Mouse (Mus musculus) heart, adult 8-10 months (tissue): ENCODE measurements around the gene Pklr. TPM values are rescaled to one million over a fixed set of nuclear protein-coding genes. Genes with fewer than 3 reads are reported as not detected.

Experiments
- DNase-seq: peaks from one replicate; pipeline ENCODE4 v3.0.0; 2022; ENCODE audit warnings: low spot score
- total RNA-seq, 4 experiments: library from RNA; stranded (reverse); gene quantifications; 2 replicates each; pipeline ENCODE4 v1.2.4; 2022

The Pklr gene
- not detected for total RNA-seq

DNA sequence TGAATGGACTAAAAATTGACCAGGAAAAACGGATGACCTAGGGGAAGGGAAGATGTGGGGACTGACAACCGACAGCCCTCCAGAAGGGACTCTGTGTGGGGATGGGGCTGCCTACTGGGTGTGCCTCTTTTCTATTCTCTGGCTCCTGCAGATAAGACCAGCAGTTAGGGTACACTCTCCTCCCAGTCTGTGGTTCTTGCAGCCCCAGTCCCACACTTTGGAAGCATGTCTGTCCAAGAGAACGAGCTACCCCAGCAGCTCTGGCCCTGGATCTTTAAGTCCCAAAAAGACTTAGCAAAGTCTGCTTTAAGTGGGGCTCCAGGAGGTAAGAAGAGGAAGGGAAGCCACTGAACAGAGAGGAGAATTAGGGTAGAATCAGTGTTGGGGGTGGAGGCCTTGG is at the start of gene Pklr:
Gene Pklr, plus strand, starts transcription at position 185 of the 400 bp plus-strand sequence.
- no peak for DNase-seq

DNA sequence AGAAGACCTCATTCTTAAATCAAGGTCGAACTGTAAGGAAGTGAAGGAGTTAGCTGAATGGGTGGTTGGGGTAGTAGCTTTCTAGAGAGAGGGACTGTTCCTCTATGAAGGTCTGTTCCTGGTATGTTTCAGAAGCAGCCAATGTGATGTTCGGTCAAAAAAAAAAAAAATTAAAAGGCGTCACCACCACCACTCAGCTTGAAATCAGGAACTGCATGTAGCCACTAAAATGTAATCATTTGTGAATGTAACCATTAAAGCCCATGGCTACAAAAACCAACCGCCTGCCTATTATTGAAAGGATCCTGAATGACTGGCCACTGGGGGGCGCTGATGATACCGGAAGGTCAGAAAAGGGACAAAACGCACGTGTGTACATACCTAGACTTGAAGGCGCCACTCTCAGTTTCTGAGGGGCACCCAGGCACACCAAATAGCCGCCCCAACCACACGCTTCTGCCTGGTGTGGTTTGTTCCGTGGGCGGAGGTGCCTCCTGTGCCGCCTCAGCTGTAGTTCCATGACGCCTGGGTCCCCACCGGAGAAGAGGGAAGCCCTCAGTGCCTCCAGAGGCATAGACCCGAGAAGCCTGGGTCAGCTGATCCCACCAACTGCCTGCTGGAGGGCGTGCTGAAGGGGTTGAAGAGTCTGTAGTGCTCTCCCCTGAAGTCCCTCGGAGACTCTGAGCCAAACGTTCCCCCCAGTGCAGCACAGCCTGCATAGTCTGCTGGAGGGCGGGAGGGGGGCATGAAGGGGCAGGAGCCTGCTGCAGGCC is 48.4 kb upstream of the Pklr start:
- DNase-seq: peak; percentile 68

DNA sequence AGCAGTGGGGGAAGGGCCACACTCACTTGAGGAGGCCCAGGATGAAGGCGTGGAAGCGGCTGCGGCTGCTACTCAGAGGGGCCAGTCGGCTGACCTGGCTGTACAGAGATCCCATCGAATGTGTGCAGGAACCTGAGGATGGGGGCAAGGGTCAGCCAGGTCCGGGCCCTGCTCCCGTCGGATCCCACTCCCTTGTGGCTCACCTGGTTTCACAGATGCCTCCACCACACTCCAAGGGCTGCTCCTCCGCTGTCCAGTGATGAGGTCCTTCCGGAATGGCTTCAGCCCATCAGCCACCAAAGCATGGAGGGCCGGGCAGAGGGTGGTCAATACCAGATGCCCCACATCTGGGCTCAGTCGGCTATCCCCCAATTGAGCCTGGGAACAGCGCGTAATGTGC is 47.0 kb upstream of the Pklr start:
- DNase-seq: no peak

DNA sequence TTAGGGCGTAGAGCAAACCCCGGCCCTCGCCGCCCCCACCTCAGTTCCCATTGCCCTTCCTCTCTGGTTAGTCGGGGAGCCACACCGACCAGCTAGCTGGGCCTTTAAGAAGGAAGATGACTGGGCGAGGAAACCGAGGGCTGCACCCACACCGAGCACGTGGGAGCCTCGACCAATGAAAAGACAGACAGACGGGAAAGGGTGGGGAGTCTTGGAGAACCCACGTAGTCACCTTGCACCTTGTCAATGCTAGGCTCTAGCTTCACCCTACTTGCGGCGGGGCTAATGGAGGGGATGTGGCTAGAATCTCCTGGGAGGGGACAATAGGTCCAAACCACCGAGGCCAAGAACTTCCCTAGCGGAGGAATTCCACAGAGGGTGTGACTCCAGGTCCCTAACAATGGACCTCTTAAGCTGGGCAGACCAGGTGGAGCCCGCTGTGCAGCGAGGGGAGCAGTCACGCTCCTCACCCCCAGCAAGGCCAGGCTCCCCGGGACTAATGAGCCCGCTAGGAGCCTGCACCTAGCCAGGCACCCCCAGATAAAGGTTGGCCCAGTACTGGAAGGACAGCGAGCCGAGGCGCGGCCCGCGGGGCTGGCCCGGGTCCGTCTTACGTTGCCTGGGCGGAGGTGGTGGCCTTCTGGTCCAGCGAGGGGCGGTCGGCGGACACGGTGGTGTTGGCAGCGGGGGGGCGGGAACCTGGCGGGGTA is 45.9 kb upstream of the Pklr start:
- DNase-seq: peak; percentile 94

DNA sequence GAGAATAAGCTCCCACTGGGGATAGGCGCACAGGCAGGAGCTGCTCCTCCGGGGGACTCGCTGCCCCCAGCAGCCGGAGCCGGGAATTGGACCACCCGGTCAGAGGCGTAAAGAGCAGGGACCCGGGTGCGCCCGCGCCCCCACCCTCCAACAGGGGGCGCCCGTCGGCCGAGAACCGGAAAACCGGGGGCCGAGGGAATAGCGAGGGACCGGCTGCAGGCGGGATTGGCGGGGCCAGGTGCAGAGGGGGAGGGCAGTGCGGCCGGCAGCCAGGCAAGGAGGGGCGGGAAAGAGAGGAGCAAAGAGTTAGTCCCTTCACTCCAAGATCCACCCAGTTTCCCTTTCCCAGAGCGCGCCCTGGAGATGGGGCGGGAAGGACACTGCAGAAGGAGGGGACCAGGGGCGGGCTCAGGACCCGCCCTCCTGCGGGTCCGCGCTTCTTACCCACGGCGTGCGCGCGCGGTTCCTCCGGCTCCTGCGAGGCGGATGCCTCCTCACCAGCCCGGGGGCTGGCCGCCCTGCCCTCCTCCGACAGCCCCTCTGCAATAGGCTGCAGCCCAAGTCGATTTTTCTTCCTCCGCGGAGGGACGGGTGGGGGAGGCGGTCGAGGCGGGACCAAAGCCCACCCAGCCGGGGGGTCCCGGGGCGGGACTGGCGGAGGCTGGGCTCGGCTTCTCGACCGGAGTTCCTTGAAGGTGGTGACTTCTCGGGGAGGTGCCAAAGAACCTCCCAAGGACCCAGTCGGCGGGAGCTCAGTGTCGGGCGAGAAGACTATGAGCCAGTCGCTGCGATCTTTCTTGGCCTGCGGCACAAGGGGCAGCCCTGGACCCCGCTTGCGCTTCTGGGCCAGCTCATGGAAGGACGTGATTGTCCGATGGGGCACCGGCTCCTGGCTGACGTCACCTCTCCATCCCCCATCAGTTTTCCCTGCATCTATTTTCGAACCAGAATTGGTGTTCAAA is 45.0 kb upstream of the Pklr start:
- DNase-seq: peak; percentile 81

DNA sequence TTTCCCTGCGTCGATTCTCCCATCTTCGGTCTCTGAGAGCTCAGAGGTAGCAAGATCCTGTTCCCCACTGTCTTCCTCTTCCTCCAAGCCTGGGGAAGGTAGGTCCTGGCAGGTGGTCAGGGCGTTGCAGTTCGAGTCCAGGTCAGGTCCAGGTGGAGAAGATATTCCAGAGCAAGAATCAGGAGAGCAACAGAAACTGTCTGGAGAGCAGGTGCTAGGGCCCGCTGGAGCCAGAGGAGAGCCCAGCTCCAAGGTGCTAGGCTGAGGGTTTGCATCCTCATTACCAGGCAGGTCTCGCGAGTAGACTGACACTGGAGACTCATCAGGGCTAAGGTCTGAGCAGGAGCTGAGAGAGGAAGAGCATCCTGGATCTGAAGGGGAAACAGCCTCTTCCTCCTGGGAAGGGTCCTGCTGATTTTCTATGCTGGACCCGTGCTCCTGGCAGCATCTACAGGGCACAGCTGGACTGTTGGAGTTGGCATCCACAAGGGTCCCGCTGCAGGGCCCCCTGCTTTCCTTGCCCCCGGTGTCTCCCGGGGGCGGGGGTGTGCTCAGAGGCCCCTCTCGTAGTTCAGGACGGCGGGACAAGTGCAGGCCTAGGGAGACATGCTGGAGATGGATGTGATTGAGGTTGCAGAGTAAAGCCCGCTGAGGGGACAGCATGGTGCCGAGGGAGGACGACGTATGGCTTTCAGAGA is 44.0 kb upstream of the Pklr start:
- DNase-seq: no peak

DNA sequence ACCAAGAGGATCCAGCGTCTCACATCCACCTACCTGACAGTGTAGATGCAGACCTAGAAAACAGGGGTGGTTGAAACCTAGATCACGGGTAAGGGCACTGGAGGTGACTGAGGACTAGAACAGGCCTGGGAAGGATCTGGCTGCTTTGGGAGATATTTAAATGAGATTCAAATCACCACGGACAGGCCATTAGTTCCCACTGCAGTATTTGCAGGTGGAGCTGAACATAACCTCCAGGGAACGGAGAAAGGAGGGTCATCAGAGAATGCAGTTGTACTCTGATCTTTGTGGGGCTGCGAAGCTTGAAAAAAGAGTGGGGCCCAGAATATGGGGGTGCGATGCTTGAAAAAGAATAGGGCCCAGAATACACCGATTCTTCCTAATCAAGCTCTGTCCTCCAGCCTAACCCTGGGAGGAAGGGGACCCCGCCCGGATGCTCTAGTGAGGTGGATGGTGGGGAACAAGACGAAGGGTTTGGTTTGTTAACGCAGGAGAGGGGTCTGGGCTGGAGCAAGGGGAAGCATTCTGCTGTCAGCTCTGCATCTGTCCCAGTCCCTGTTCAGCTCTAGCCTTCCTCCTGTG is 43.3 kb upstream of the Pklr start:
- no peak for DNase-seq

DNA sequence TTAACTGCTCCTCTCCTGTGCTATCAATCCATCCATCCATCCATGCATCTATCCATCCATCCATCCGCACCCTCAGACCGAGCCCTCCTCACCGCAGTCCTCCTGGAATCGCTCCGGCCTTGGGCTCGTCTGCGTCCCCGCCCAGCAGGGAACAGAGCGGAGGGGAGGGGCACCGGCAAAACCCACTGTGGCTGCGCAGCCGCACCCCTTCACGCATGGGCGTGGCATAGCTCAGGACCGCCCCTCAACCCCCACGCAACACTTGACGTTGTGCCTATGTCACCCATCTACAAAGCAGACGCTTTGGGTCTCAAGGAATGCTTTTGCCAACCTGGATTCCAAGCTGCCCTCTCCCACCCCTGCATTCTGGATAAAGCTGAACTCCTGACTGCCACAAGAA is 42.8 kb upstream of the Pklr start, which contains the start of gene Rusc1:
Gene Rusc1, minus strand, starts transcription at position 137 of the 400 bp plus-strand sequence.
- DNase-seq: peak; percentile 78

DNA sequence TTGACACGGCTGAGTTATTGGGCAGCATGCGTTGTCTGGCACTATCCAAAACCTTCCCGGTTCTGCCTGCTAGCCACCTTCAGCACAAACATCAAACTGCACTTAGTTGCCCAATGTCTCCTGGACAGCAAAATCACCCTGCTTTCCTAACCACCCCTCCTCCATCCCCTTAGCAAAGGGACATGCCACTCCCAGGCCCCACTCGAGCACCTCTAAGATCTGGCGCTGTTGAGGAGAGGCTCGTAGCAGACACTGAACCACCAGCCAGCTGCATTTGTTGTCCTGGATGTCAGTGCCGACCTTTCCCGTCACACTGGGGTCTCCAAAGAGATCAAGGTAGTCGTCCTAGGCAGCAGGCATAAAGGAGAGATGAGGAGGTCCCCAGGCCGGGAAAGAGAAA is 41.9 kb upstream of the Pklr start:
- DNase-seq: no peak

DNA sequence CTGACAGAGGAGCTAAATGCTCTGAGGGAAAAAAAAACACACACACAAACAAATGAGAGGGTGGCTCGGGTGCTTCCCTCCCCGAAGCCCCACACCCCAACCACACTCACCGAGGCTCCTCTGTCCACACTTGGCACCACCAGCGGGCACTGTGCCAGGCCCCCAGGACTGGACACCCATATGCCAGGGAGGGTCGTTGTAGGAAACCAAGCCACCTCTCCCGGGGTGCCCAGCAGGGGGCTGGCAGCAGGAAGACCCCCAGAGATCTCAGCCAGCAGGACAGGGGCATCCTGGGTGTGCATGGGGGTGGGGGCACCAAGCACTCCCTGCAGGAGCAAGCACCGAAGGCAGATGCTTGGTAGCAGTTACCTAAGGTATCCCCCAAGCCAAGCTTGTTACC is 35.1 kb upstream of the Pklr start, which contains the start of gene Gm43738:
Gene Gm43738, minus strand, starts transcription at position 289 of the 400 bp plus-strand sequence.
- DNase-seq: no peak

DNA sequence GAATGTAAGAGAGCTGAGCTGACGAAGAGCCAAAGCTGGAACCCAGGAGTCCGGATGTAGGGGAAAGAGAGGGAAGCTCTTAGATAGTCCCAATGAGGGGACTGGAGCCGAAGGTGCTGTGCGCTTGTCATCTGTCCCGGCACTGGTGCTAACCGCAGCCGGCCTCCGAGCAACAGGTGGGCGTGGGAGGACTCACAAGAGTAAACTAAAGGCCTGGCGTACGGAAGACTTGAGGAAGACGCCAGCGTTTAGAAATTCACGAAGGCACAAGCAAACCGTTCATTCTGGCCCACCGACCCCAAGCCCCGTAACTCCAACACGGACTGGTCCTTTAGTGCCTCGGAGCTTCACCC is 34.5 kb upstream of the Pklr start:
- no peak for DNase-seq

DNA sequence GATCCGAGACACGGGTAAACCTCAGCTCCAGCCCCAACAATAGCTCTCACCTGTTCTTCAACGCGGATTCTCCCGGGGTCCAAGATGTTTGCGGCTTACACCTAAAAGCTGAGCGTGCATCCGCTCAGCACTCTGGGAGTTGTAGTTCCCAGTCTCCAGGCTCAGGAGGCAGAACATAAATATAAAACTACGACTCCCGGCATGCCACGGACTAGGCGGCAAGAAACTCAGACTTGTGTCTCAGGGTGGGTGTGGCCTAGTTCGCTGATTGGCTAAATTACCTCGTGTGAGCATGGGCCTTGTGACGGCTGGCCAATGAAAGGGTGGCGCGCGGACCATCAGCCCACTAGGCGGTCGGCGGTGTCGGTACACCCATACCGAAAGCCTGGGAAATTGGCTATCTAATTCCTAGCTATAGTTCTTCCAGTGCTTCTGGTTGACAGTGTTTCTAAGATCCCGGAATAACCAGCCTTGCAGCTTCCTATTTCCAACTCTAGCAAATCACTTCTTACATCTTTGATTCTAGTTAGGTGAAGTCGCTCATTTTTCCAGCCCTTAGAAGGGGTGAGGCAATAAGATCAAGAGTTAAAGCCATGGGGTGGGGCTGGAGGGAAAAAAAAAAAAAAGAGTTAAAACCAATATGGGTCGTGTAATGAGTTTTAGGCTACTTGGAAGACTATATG is 34.0 kb upstream of the Pklr start, which contains the start of gene Fdps:
Gene Fdps, minus strand, starts transcription at position 148 of the 683 bp plus-strand sequence.
- DNase-seq: peak; percentile 97

DNA sequence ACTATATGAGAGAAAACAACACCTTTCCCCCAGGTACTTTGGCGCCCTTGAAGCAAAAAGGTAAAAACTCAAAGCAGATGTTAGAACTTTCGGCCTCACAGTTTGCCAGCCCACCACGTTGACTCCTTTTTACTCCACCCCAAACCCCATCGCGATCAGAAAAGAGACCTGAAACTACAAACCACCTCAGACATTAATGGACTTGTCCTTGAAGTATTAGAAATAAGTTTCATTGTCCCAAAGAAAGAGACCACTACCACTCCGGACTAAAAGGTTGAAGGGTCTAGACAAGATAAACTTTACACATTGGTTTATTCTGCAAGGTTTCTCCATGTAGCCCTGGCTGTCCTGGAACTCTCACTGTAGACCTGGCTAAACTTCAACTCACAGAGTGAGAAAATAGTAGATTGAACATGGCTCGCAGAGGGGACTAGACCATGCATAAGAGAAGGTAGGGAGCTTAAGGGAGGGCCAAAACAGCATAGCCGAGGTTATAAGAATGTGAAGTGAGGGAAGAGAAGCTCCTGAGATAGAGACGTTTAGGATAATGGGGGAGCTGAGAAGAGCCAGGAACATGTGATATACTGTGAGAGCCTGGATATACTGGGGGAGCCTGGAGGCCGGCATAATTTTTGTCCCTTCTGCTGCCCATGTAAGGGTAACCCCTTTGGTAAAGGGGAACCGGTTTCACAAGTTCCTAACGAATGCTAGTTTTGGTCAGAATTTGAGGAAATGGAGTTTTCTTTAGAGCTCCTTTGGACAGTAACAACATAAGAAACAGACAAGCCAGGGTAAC is 33.2 kb upstream of the Pklr start:
- DNase-seq: no peak

DNA sequence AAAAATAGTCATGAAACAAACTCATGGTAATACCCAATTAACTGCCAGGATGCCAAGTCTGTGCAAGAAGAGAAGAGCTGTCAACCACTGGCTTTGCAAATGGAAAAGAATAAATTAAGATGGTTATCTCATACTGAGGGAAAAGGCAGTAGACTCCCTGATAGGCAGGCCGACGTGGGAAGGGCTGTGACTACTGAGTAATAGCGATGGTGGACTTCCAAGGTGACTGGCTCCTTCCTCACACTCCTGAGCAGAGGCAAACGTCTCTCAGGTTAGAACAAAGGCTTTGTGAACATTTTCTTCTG is 32.7 kb upstream of the Pklr start:
- DNase-seq: no peak

DNA sequence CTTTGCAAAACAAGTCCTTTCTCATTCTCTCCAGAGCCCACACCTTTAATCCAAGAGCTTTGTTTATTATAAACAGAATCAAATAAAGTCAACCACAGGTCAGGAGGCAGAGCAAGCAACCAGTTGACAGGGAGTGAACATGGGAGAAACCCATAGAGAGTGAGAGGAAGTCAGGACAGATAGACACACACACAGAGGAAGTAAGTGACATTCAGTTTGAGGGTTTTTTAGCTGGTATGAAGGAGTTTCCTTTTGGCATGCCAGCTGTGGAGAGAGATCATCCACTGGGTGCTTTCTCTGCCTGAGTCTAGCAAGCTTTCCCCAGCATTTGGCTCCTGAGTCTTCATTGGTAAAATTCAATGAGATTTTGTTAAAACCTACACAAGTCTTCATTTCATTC is 29.1 kb upstream of the Pklr start:
- DNase-seq: no peak

DNA sequence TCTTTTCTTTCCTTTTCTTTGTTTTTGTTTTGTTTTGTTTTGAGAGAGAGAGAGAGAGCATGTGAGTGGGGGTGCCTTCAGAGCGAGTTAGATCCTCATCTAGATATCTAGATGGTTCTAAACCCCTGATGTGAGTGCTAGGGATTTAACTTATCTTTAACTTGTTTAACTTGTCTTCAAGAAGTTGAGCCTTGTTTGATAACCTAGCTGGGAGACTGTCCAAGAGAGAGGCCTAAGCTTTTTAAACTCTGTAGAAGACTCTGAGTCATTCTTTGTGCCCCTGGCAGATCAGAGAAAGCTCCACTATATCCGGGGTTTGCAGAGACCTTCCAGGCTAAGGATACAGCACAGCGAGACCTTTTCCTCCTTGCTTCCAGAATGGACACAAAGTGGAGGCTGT is 28.4 kb upstream of the Pklr start:
- DNase-seq: no peak

DNA sequence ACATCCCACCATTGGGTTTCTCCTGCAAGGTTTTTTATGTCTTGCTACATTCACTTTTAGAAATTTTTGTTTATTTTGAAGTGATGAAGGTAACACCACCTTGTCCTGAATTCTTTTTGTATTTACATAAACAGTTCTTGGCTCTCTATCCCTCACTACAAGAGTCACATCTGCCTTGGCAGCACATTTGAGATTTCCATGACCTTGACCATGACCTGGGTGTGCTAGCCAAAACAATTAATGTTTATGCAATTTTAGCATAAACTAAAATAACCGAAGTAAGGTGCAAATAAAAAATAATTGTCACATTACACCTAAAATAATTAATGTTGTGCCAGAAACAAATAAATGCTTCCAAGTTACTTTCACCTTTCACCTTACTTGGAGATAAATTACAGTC is 27.8 kb upstream of the Pklr start:
- no peak for DNase-seq

DNA sequence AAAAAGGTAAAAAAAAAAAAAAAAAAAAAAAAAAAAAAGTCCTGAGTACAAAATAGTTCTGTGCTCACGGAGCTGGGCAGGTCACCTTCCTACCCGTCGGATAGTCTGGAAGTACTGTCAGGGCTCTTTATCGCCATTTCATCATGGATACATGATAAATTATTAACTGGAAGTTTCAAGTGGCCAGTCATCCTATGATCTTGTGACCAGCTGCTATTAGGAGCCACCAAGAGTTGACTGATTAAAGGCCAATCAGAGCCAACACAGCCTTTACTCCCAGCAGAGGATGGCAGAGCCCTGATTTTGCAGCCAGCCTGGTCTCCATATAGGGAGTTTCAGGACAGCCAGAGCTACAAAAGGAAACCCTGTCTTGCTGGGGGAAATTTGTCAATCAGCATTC is 22.9 kb upstream of the Pklr start:
- no peak for DNase-seq

DNA sequence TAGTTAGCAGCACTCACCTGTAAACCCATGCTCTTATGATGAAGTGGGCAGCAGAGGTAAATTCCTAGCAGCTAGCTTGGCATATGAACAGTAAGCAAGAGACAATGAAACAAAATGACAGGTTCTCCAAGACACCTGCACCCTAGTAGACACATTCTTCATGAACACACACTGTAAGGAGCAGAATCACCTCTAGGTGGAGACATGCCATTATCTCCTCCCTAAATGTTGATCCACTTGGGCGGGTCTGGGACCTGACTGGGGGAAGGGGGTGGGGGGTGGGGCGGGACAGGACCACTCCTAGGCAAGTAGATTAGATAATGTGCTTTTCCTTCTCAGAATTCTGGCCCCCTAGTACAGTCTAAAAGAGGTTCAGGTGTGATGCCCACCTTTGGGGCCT is 20.4 kb upstream of the Pklr start:
- DNase-seq: no peak

DNA sequence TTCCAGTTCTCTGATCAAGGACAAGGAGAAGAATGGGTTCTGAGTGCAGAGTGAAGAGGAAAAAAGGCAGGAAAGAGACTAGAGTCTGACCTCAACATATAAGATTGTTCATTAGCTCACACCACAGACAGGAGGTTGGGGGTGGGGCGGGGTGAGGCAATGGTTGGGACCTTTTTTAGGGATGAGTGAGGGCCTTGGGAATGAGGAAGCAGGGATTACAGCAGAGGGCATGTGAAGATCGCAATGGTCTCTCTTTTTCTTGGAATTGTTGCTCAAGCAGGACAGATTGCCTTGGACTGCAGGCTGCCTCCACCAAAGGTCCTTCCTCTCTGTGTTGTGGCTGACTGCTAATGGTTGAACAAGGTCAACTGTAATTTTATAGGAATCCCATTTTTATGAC is 12.6 kb upstream of the Pklr start:
- no peak for DNase-seq
